Mouse (Mus musculus) liver, postnatal 0 days (tissue): ENCODE results near the gene Stac2.

Experiments used
- CTCF ChIP-seq: sonication (generic); IDR thresholded peaks from 2 replicates; pipeline ENCODE4 v1.5.1; 2016; ENCODE audit warnings: antibody characterized with exemption, low read depth
- EP300 ChIP-seq: IDR thresholded peaks from 2 replicates; pipeline ENCODE4 v1.6.1; 2016; ENCODE audit warnings: antibody characterized with exemption, low read depth, mild to moderate bottlenecking

- TF ChIP-seq CTCF (no peak), EP300 (no peak)
Measured at GRCm38 (mm10) chr11:97986738-97987465, 66.4 kb downstream of the Stac2 start.
